Comparison of ENCODE assay signal across 11 mouse cellular contexts in genomic region chr6:53696921-53697320, GRCm38 (mm10).
DNase-seq lines count a peak whose midpoint lies in the region; ATAC-seq and TF ChIP-seq lines count a peak whose summit lies in the region.
"Had no signal": no experiment of that assay in that cellular context is flagged by ENCODE, and none has a peak within 500 bp of the region (broad histone marks: within the 10 kb centered on the region; RNA-seq: fewer than 3 reads in every experiment).

No protein-coding gene starts in this region.

- WGBS in limb, embryonic 15.5 days: 58% methylated on average over 6 of the region's 6 CpGs

- no peaks in the 10 kb centered on the region for H3K27me3 ChIP-seq in limb, embryonic 15.5 days

- H3K27ac ChIP-seq in limb, embryonic 15.5 days: peak overlapping the region; percentile 27; the same call in 1 of the 2 replicates

- no peak overlapping the region for H3K4me2 ChIP-seq in limb, embryonic 15.5 days

- peaks cover 22% of the 10 kb centered on the region for H3K4me1 ChIP-seq in limb, embryonic 15.5 days
- H3K4me1 ChIP-seq: megakaryocyte, embryonic 14.5 days had no signal

- intact Hi-C loops in left cerebral cortex, postnatal 10 days (cut with DNase I): no loop called here

- H3K9me3 ChIP-seq in limb, embryonic 15.5 days: no peaks in the 10 kb centered on the region
- H3K9me3 ChIP-seq: megakaryocyte, embryonic 14.5 days had no signal

- peak; percentile 69 to 80 for DNase-seq in cerebellum, postnatal 25 days
- no peak for DNase-seq in cerebellum, adult 8-10 months
- DNase-seq in left cerebral cortex, postnatal 10 days (ENCODE audit: extremely low spot score in 1 of 2, low spot score in 2 of 2): peak; percentile 27 to 37
- DNase-seq in left cerebral cortex, adult 9 months (ENCODE audit: low spot score in 2 of 2): no peak
- peak; percentile 85 for DNase-seq in brain, embryonic 14.5 days (ENCODE audit: low read depth)
- no peak for DNase-seq in kidney, adult 18-20 months
- DNase-seq: kidney, adult 9 months; thymus, adult 2 months had no signal

- TF ChIP-seq POLR2A in brain, embryonic 14.5 days (IDR thresholded peaks at IDR 0.05; ENCODE audit: borderline replicate concordance, extremely low read depth, insufficient read depth, insufficient read length, poor library complexity, severe bottlenecking): no peak

- H3K4me3 ChIP-seq in limb, embryonic 15.5 days: no peak overlapping the region
- H3K4me3 ChIP-seq: megakaryocyte, embryonic 14.5 days had no signal

- H3K36me3 ChIP-seq in limb, embryonic 15.5 days: 0 out of 2 replicates have a peak, but pooled peaks cover 5% of the 10 kb centered on the region

- no peak for ATAC-seq in limb, embryonic 15.5 days (ENCODE audit: insufficient number of reproducible peaks, low FRiP score, low TSS enrichment, low read depth)
- ATAC-seq: hindbrain, embryonic 16.5 days had no signal

- TF ChIP-seq CTCF in brain, embryonic 14.5 days (IDR thresholded peaks at IDR 0.05; ENCODE audit: borderline replicate concordance, extremely low read depth, insufficient read depth, insufficient read length): no peak

- H3K9ac ChIP-seq in limb, embryonic 15.5 days: no peak overlapping the region

Comparison
In these comparisons a context has a peak if more than half of its experiments do, and no peak if none do; other contexts are left out.
1. DNase-seq: peak in cerebellum, postnatal 25 days (2 of 2), left cerebral cortex, postnatal 10 days (2 of 2) and brain, embryonic 14.5 days (single experiment); none in cerebellum, adult 8-10 months (single experiment), left cerebral cortex, adult 9 months (0 of 2) and kidney, adult 18-20 months (single experiment).